Mouse (Mus musculus): ENCODE data around the gene 4930404N11Rik. TPM values are rescaled to one million over a fixed set of nuclear protein-coding genes. Genes with fewer than 3 reads are reported as not detected.

The 4930404N11Rik gene
- polyA plus RNA-seq, 1 experiment from 2014 or later, result 0.67 TPM

GRCm38 (mm10) chr10:81410350-81410749 is 44.7 kb upstream of the 4930404N11Rik start:
- no peaks in the 10 kb centered on the region for H3K9me3 ChIP-seq (replicated peaks; ENCODE audit: control insufficient read depth, low read length)
- peaks cover 3% of the 10 kb centered on the region; the same call in 1 of the 2 replicates for H3K36me3 ChIP-seq (ENCODE audit: control insufficient read depth, insufficient read depth, low read length)
- ATAC-seq (replicated peaks; ENCODE audit: insufficient number of reproducible peaks, low FRiP score, low TSS enrichment), result no peak
- peak overlapping the region; percentile 54; the same call in 1 of the 2 replicates for H3K27ac ChIP-seq (ENCODE audit: low read depth, low read length)
- peak overlapping the region; percentile 43 for H3K4me2 ChIP-seq
- WGBS (ENCODE audit: insufficient replicate concordance), result 57% methylated on average over 4 of the region's 4 CpGs
- H3K27me3 ChIP-seq (ENCODE audit: control insufficient read depth, insufficient read depth, low read length), result no peaks in the 10 kb centered on the region; the same call in 1 of the 2 replicates
- H3K4me1 ChIP-seq (ENCODE audit: control insufficient read depth, insufficient read depth, low read length), result peaks cover 95% of the 10 kb centered on the region
- H3K9ac ChIP-seq (ENCODE audit: low read depth, low read length), result 0 out of 2 replicates have a peak overlapping the region, but pooled peaks have one; percentile 50
- H3K4me3 ChIP-seq (ENCODE audit: low read depth, low read length), result no peak overlapping the region

- ATAC-seq (replicated peaks; ENCODE audit: insufficient number of reproducible peaks, low FRiP score, low TSS enrichment), result 0 out of 2 replicates have a peak, but pooled peaks have one; percentile 7
- H3K4me3 ChIP-seq (ENCODE audit: low read depth, low read length), result 0 out of 2 replicates have a peak overlapping the region, but pooled peaks have one; percentile 9
These were observed 43.7 kb upstream of the 4930404N11Rik start for GRCm38 (mm10) chr10:81409330-81409729.

GRCm38 (mm10) chr10:81408871-81409291 is 43.3 kb upstream of the 4930404N11Rik start:
- peak overlapping the region; percentile 20 for H3K4me2 ChIP-seq
- H3K4me1 ChIP-seq (ENCODE audit: control insufficient read depth, insufficient read depth, low read length), result peaks cover 84% of the 10 kb centered on the region
- 0 out of 2 replicates have a peak overlapping the region, but pooled peaks have one; percentile 9 for H3K4me3 ChIP-seq (ENCODE audit: low read depth, low read length)
- H3K27ac ChIP-seq (ENCODE audit: low read depth, low read length), result peak overlapping the region; percentile 72
- 0 out of 2 replicates have a peak, but pooled peaks have one; percentile 11 for ATAC-seq (replicated peaks; ENCODE audit: insufficient number of reproducible peaks, low FRiP score, low TSS enrichment)
- H3K9ac ChIP-seq (ENCODE audit: low read depth, low read length), result no peak overlapping the region
- peaks cover 8% of the 10 kb centered on the region; the same call in 1 of the 2 replicates for H3K27me3 ChIP-seq (ENCODE audit: control insufficient read depth, insufficient read depth, low read length)
- H3K9me3 ChIP-seq (replicated peaks; ENCODE audit: control insufficient read depth, low read length), result no peaks in the 10 kb centered on the region
- peaks cover 5% of the 10 kb centered on the region; the same call in 1 of the 2 replicates for H3K36me3 ChIP-seq (ENCODE audit: control insufficient read depth, insufficient read depth, low read length)
- 12% methylated on average over 9 of the region's 9 CpGs for WGBS (ENCODE audit: insufficient replicate concordance)

More at GRCm38 (mm10) chr10:81409330-81409729, 43.7 kb upstream of the 4930404N11Rik start:
- Histone ChIP-seq H3K4me2 (peak overlapping the region; percentile 43), H3K9ac (ENCODE audit: low read depth, low read length) (peak overlapping the region; percentile 2; the same call in 1 of the 2 replicates), H3K36me3 (ENCODE audit: control insufficient read depth, insufficient read depth, low read length) (peaks cover 5% of the 10 kb centered on the region; the same call in 1 of the 2 replicates), H3K27ac (ENCODE audit: low read depth, low read length) (peak overlapping the region; percentile 72), H3K4me1 (ENCODE audit: control insufficient read depth, insufficient read depth, low read length) (peaks cover 88% of the 10 kb centered on the region), H3K9me3 (replicated peaks; ENCODE audit: control insufficient read depth, low read length) (no peaks in the 10 kb centered on the region), H3K27me3 (ENCODE audit: control insufficient read depth, insufficient read depth, low read length) (peaks cover 5% of the 10 kb centered on the region; the same call in 1 of the 2 replicates)
- 15% methylated on average over 8 of the region's 8 CpGs for WGBS (ENCODE audit: insufficient replicate concordance)

- ATAC-seq (replicated peaks; ENCODE audit: insufficient number of reproducible peaks, low FRiP score, low TSS enrichment), result no peak
- WGBS (ENCODE audit: insufficient replicate concordance), result 36% methylated on average over 13 of the region's 13 CpGs
- no peak overlapping the region for H3K4me3 ChIP-seq (ENCODE audit: low read depth, low read length)
- H3K27ac ChIP-seq (ENCODE audit: low read depth, low read length), result peak overlapping the region; percentile 72
- peak overlapping the region; percentile 20 for H3K4me2 ChIP-seq
- H3K9ac ChIP-seq (ENCODE audit: low read depth, low read length), result 0 out of 2 replicates have a peak overlapping the region, but pooled peaks have one; percentile 16
- peaks cover 5% of the 10 kb centered on the region; the same call in 1 of the 2 replicates for H3K36me3 ChIP-seq (ENCODE audit: control insufficient read depth, insufficient read depth, low read length)
- no peaks in the 10 kb centered on the region for H3K9me3 ChIP-seq (replicated peaks; ENCODE audit: control insufficient read depth, low read length)
- H3K27me3 ChIP-seq (ENCODE audit: control insufficient read depth, insufficient read depth, low read length), result peaks cover 11% of the 10 kb centered on the region; the same call in 1 of the 2 replicates
- H3K4me1 ChIP-seq (ENCODE audit: control insufficient read depth, insufficient read depth, low read length), result peaks cover 81% of the 10 kb centered on the region
These were observed 42.8 kb upstream of the 4930404N11Rik start for GRCm38 (mm10) chr10:81408424-81408729.

- H3K4me1 ChIP-seq (ENCODE audit: control insufficient read depth, insufficient read depth, low read length), result peaks cover 81% of the 10 kb centered on the region
- ATAC-seq (replicated peaks; ENCODE audit: insufficient number of reproducible peaks, low FRiP score, low TSS enrichment), result 0 out of 2 replicates have a peak, but pooled peaks have one; percentile 13
- H3K4me3 ChIP-seq (ENCODE audit: low read depth, low read length), result peak overlapping the region; percentile 36
- peak overlapping the region; percentile 41 for H3K4me2 ChIP-seq
- H3K9me3 ChIP-seq (replicated peaks; ENCODE audit: control insufficient read depth, low read length), result no peaks in the 10 kb centered on the region
- peaks cover 5% of the 10 kb centered on the region; the same call in 1 of the 2 replicates for H3K36me3 ChIP-seq (ENCODE audit: control insufficient read depth, insufficient read depth, low read length)
- H3K27ac ChIP-seq (ENCODE audit: low read depth, low read length), result peak overlapping the region; percentile 72
- 20% methylated on average over 31 of the region's 31 CpGs for WGBS (ENCODE audit: insufficient replicate concordance)
- H3K9ac ChIP-seq (ENCODE audit: low read depth, low read length), result peak overlapping the region; percentile 58
- H3K27me3 ChIP-seq (ENCODE audit: control insufficient read depth, insufficient read depth, low read length), result peaks cover 12% of the 10 kb centered on the region; the same call in 1 of the 2 replicates
These were observed 42.2 kb upstream of the 4930404N11Rik start for GRCm38 (mm10) chr10:81407539-81408423.

- Histone ChIP-seq H3K4me2 (peak overlapping the region; percentile 41), H3K27ac (ENCODE audit: low read depth, low read length) (peak overlapping the region; percentile 36), H3K9me3 (replicated peaks; ENCODE audit: control insufficient read depth, low read length) (no peaks in the 10 kb centered on the region), H3K36me3 (ENCODE audit: control insufficient read depth, insufficient read depth, low read length) (peaks cover 5% of the 10 kb centered on the region; the same call in 1 of the 2 replicates), H3K4me1 (ENCODE audit: control insufficient read depth, insufficient read depth, low read length) (peaks cover 81% of the 10 kb centered on the region), H3K9ac (ENCODE audit: low read depth, low read length) (peak overlapping the region; percentile 58), H3K27me3 (ENCODE audit: control insufficient read depth, insufficient read depth, low read length) (peaks cover 12% of the 10 kb centered on the region; the same call in 1 of the 2 replicates), H3K4me3 (ENCODE audit: low read depth, low read length) (peak overlapping the region; percentile 36)
- 18% methylated on average over 24 of the region's 24 CpGs for WGBS (ENCODE audit: insufficient replicate concordance)
- no peak for ATAC-seq (replicated peaks; ENCODE audit: insufficient number of reproducible peaks, low FRiP score, low TSS enrichment)
These were observed 41.2 kb upstream of the 4930404N11Rik start for GRCm38 (mm10) chr10:81406504-81407440.

- peaks cover 5% of the 10 kb centered on the region; the same call in 1 of the 2 replicates for H3K36me3 ChIP-seq (ENCODE audit: control insufficient read depth, insufficient read depth, low read length)
- no peaks in the 10 kb centered on the region for H3K9me3 ChIP-seq (replicated peaks; ENCODE audit: control insufficient read depth, low read length)
- ATAC-seq (replicated peaks; ENCODE audit: insufficient number of reproducible peaks, low FRiP score, low TSS enrichment), result no peak
- peaks cover 14% of the 10 kb centered on the region for H3K27me3 ChIP-seq (ENCODE audit: control insufficient read depth, insufficient read depth, low read length)
- H3K27ac ChIP-seq (ENCODE audit: low read depth, low read length), result no peak overlapping the region
- H3K4me2 ChIP-seq, result peak overlapping the region; percentile 41
- H3K9ac ChIP-seq (ENCODE audit: low read depth, low read length), result no peak overlapping the region
- peak overlapping the region; percentile 36; the same call in 1 of the 2 replicates for H3K4me3 ChIP-seq (ENCODE audit: low read depth, low read length)
- peaks cover 81% of the 10 kb centered on the region for H3K4me1 ChIP-seq (ENCODE audit: control insufficient read depth, insufficient read depth, low read length)
- 39% methylated on average over 13 of the region's 13 CpGs for WGBS (ENCODE audit: insufficient replicate concordance)
These were observed 40.1 kb upstream of the 4930404N11Rik start for GRCm38 (mm10) chr10:81405588-81406201.
